Mouse (Mus musculus): ENCODE measurements around the gene Abat.
"Not testable (repeated sequence)": the region's sequence is repeated elsewhere in the genome, so short reads cannot be mapped to it uniquely, and the experiment has no call there.

The Abat gene

GRCm38 (mm10) chr16:8533477-8533876, 20.2 kb downstream of the Abat start:
- DNase-seq: no peak

GRCm38 (mm10) chr16:8534466-8535200, 21.4 kb downstream of the Abat start:
- DNase-seq: no peak

GRCm38 (mm10) chr16:8535411-8535810, 22.2 kb downstream of the Abat start:
- DNase-seq: no peak

GRCm38 (mm10) chr16:8539150-8539865, 26.1 kb downstream of the Abat start:
- DNase-seq: no peak

- DNase-seq: peak; percentile 59
These were observed 27.7 kb downstream of the Abat start for GRCm38 (mm10) chr16:8540859-8541314.

- DNase-seq: no peak
These were observed 34.6 kb downstream of the Abat start for GRCm38 (mm10) chr16:8547836-8548235.

- DNase-seq: no peak
These were observed 36.3 kb downstream of the Abat start for GRCm38 (mm10) chr16:8549506-8549905.

- DNase-seq: no peak
These were observed 41.1 kb downstream of the Abat start for GRCm38 (mm10) chr16:8554351-8554750.

- not testable (repeated sequence) for DNase-seq
These were observed 41.5 kb downstream of the Abat start for GRCm38 (mm10) chr16:8554751-8555150.

- not testable (repeated sequence) for DNase-seq
These were observed 42.1 kb downstream of the Abat start for GRCm38 (mm10) chr16:8555371-8555770.

- DNase-seq: no peak
These were observed 46.9 kb downstream of the Abat start for GRCm38 (mm10) chr16:8560079-8560478.

GRCm38 (mm10) chr16:8561101-8561500, 47.9 kb downstream of the Abat start:
- not testable (repeated sequence) for DNase-seq

- DNase-seq: not testable (repeated sequence)
These were observed 48.6 kb downstream of the Abat start for GRCm38 (mm10) chr16:8561856-8562255.

GRCm38 (mm10) chr16:8562827-8563226, 49.6 kb downstream of the Abat start:
- not testable (repeated sequence) for DNase-seq

GRCm38 (mm10) chr16:8564836-8565235, 51.6 kb downstream of the Abat start:
- no peak for DNase-seq

GRCm38 (mm10) chr16:8565539-8565938, 52.3 kb downstream of the Abat start:
- no peak for DNase-seq

GRCm38 (mm10) chr16:8566115-8566711, 53.0 kb downstream of the Abat start:
- no peak for DNase-seq

GRCm38 (mm10) chr16:8568881-8569280, 55.7 kb downstream of the Abat start:
- DNase-seq: no peak

GRCm38 (mm10) chr16:8570336-8570735, 57.1 kb downstream of the Abat start:
- no peak for DNase-seq

- DNase-seq: no peak
These were observed 57.8 kb downstream of the Abat start for GRCm38 (mm10) chr16:8570901-8571615.

GRCm38 (mm10) chr16:8573041-8573440, 59.8 kb downstream of the Abat start:
- no peak for DNase-seq

- DNase-seq: no peak
These were observed 60.5 kb downstream of the Abat start for GRCm38 (mm10) chr16:8573751-8574150.

GRCm38 (mm10) chr16:8574316-8574715, 61.1 kb downstream of the Abat start:
- no peak for DNase-seq

Measured in kidney, adult 11 months (tissue).